Mouse (Mus musculus): Measurements from ENCODE around the gene Tspan14.

- TF ChIP-seq CTCF (IDR thresholded peaks at IDR 0.05; ENCODE audit: low read depth) (no peak), EP300 (IDR thresholded peaks at IDR 0.05; ENCODE audit: low read depth) (no peak)
Observed at GRCm38 (mm10) chr14:40873961-40874360, 92.6 kb downstream of the Tspan14 start.
